Mouse (Mus musculus) small intestine, adult 2 months (tissue): Measurements from ENCODE around the gene Stab1. TPM values are rescaled to one million over a fixed set of nuclear protein-coding genes. Genes with fewer than 3 reads are reported as not detected.

Source experiments
- H3K27ac ChIP-seq: fragments of 200-500 bp; 2 replicates; pipeline ENCODE4 v1.5.1; 2012; ENCODE audit warnings: low read depth, low read length, control low read depth, inconsistent platforms; ENCODE audit not compliant: insufficient read depth
- H3K27me3 ChIP-seq: fragments of 200-500 bp; 2 replicates; pipeline ENCODE4 v1.6.1; 2012; ENCODE audit warnings: mild to moderate bottlenecking, moderate library complexity, low read length, inconsistent platforms; ENCODE audit not compliant: control insufficient read depth, insufficient read depth
- H3K36me3 ChIP-seq: fragments of 200-500 bp; 2 replicates; pipeline ENCODE4 v1.6.1; 2012; ENCODE audit warnings: mild to moderate bottlenecking, low read length, control low read depth, inconsistent platforms; ENCODE audit not compliant: control insufficient read depth, insufficient read depth
- H3K4me1 ChIP-seq: fragments of 200-500 bp; 2 replicates; pipeline ENCODE4 v1.6.1; 2012; ENCODE audit warnings: low read length, inconsistent platforms, mixed read lengths; ENCODE audit not compliant: control insufficient read depth, insufficient read depth, insufficient read length
- H3K4me3 ChIP-seq: fragments of 200-500 bp; 2 replicates; pipeline ENCODE4 v1.5.1; 2012; ENCODE audit warnings: low read depth, mild to moderate bottlenecking, control low read depth, inconsistent platforms, low read length, moderate library complexity
- CTCF ChIP-seq: fragments of 200-500 bp; IDR thresholded peaks from 2 replicates; pipeline ENCODE4 v1.5.1; 2012; ENCODE audit warnings: low read depth, mild to moderate bottlenecking, control low read depth, inconsistent platforms, low read length, moderate library complexity, mixed read lengths; ENCODE audit not compliant: insufficient replicate concordance, insufficient read length; ENCODE audit errors: extremely low read depth
- POLR2A ChIP-seq: fragments of 200-500 bp; IDR thresholded peaks from 2 replicates; pipeline ENCODE4 v1.6.1; 2012; ENCODE audit warnings: low read depth, mild to moderate bottlenecking, control low read depth, inconsistent platforms, low read length, moderate library complexity
- WGBS: fragments of 180-500 bp; shearing (Covaris S2); methylation state at CpG from one replicate; pipeline ENCODE4 v1.1.7; 2018; 5-methylcytosine and 5-hydroxymethylcytosine counted together
- polyA plus RNA-seq: library from polyadenylated mRNA; depleted of rRNA; stranded (reverse); fragments of >200 nt; gene quantifications from 2 replicates; pipeline ENCODE4 v1.2.3, GENCODE M21; 2012

Stab1 gene
- polyA plus RNA-seq, 1 experiment, result 65.4 TPM

GRCm38 (mm10) chr14:31172781-31173455 is 4.5 kb upstream of the Stab1 start:
- no peaks in the 10 kb centered on the region for H3K27me3 ChIP-seq
- TF ChIP-seq CTCF (no peak), POLR2A (no peak)
- no peak overlapping the region for H3K27ac ChIP-seq
- WGBS, result 76% methylated on average over 18 of the region's 18 CpGs
- H3K4me1 ChIP-seq, result no peaks in the 10 kb centered on the region
- H3K36me3 ChIP-seq, result peaks cover 75% of the 10 kb centered on the region
- H3K4me3 ChIP-seq, result no peak overlapping the region

GRCm38 (mm10) chr14:31171821-31172220 is 3.4 kb upstream of the Stab1 start:
- peaks cover 64% of the 10 kb centered on the region for H3K36me3 ChIP-seq
- 97% methylated on average over 15 of the region's 15 CpGs for WGBS
- no peak for TF ChIP-seq POLR2A
- no peak for TF ChIP-seq CTCF
- H3K27ac ChIP-seq, result no peak overlapping the region
- no peaks in the 10 kb centered on the region for H3K4me1 ChIP-seq
- no peaks in the 10 kb centered on the region for H3K27me3 ChIP-seq
- H3K4me3 ChIP-seq, result no peak overlapping the region

- Histone ChIP-seq H3K36me3 (peaks cover 60% of the 10 kb centered on the region), H3K27me3 (no peaks in the 10 kb centered on the region), H3K4me3 (no peak overlapping the region), H3K4me1 (no peaks in the 10 kb centered on the region), H3K27ac (no peak overlapping the region)
- TF ChIP-seq POLR2A (no peak), CTCF (no peak)
- 84% methylated on average over 11 of the region's 11 CpGs for WGBS
These were observed 2.9 kb upstream of the Stab1 start for GRCm38 (mm10) chr14:31171386-31171785.

GRCm38 (mm10) chr14:31170963-31171362 is 2.5 kb upstream of the Stab1 start:
- peaks cover 56% of the 10 kb centered on the region for H3K36me3 ChIP-seq
- no peak overlapping the region for H3K27ac ChIP-seq
- no peaks in the 10 kb centered on the region for H3K4me1 ChIP-seq
- no peak overlapping the region for H3K4me3 ChIP-seq
- no peaks in the 10 kb centered on the region for H3K27me3 ChIP-seq
- 84% methylated on average over 13 of the region's 13 CpGs for WGBS
- TF ChIP-seq POLR2A (no peak), CTCF (no peak)

- no peaks in the 10 kb centered on the region for H3K27me3 ChIP-seq
- WGBS, result 54% methylated on average over 6 of the region's 6 CpGs
These were observed 1.1 kb upstream of the Stab1 start for GRCm38 (mm10) chr14:31169508-31169907.

GRCm38 (mm10) chr14:31166827-31167226 is 1.6 kb downstream of the Stab1 start:
- no peak for TF ChIP-seq CTCF
- TF ChIP-seq POLR2A, result no peak
- Histone ChIP-seq H3K36me3 (peaks cover 15% of the 10 kb centered on the region), H3K4me3 (peak overlapping the region; percentile 56), H3K27ac (peak overlapping the region; percentile 15; the same call in 1 of the 2 replicates), H3K4me1 (no peaks in the 10 kb centered on the region), H3K27me3 (no peaks in the 10 kb centered on the region)
- 62% methylated on average over 9 of the region's 9 CpGs for WGBS

More at GRCm38 (mm10) chr14:31169508-31169907, 1.1 kb upstream of the Stab1 start:
- Histone ChIP-seq H3K4me1 (no peaks in the 10 kb centered on the region), H3K27ac (no peak overlapping the region), H3K36me3 (peaks cover 41% of the 10 kb centered on the region), H3K4me3 (no peak overlapping the region)
- TF ChIP-seq CTCF (no peak), POLR2A (no peak)

- Histone ChIP-seq H3K4me1 (peaks cover 2% of the 10 kb centered on the region; the same call in 1 of the 2 replicates), H3K36me3 (peaks cover 8% of the 10 kb centered on the region), H3K27ac (peak overlapping the region; percentile 15; the same call in 1 of the 2 replicates), H3K27me3 (no peaks in the 10 kb centered on the region), H3K4me3 (peak overlapping the region; percentile 56)
- no peak for TF ChIP-seq CTCF
- TF ChIP-seq POLR2A, result no peak
- WGBS, result 49% methylated on average over 10 of the region's 10 CpGs
These were observed 2.3 kb downstream of the Stab1 start for GRCm38 (mm10) chr14:31165991-31166630.
